Mouse (Mus musculus) adrenal gland, adult 2 months (tissue): ENCODE measurements around the gene Mat1a. TPM values are rescaled to one million over a fixed set of nuclear protein-coding genes. Genes with fewer than 3 reads are reported as not detected.

Experiments
- DNase-seq: peaks from one replicate; pipeline ENCODE4 v3.0.0; 2021
- polyA plus RNA-seq: library from polyadenylated mRNA; depleted of rRNA; stranded (reverse); fragments of >200 nt; gene quantifications from 2 replicates; pipeline ENCODE4 v1.2.3, GENCODE M21; 2012; rRNA removed
- total RNA-seq, 2 experiments: library from RNA; stranded (reverse); gene quantifications; 2 replicates each; pipeline ENCODE4 v1.2.3; 2021

Gene Mat1a
- total and polyA plus RNA-seq, 3 experiments = 0.22 to 5.4 (median 0.41) TPM

DNA sequence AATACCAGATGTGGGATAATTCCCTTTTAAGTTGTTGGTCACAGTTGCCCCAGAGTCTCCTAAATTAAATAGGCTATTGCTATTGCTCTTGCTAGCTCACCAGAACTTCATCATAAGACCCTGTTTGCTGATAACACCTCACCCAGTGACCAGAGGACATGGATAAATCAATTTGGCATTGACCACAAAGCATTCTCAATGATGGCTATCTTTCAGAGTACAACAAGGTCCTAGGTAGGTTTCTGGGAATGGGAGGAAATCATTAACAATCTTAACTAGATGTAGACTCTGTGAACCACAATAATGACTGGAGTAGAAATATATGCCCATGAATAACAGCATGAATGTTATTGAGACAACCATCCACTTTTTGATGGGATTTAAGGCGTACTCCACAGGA is 35.9 kb downstream of the Mat1a start:
- no peak for DNase-seq

DNA sequence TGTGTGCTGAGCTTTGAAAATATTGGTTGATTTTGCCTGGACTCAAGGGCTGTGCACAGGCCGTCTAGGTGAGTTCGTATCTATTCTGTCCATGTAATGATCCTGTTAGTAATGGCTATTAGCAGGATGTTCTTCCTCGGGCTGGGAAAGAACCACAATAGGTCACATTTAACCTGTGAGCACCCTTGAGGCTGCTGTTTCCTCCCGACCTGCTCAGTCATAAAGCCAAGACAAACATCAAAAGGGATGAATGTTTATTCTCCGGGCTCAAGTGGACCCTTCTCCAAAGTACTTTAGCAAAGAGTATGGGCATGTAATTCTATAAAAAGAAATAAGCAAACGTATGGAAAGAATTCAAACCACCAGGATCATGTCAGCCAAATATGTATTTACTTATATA is 41.2 kb downstream of the Mat1a start:
- no peak for DNase-seq

DNA sequence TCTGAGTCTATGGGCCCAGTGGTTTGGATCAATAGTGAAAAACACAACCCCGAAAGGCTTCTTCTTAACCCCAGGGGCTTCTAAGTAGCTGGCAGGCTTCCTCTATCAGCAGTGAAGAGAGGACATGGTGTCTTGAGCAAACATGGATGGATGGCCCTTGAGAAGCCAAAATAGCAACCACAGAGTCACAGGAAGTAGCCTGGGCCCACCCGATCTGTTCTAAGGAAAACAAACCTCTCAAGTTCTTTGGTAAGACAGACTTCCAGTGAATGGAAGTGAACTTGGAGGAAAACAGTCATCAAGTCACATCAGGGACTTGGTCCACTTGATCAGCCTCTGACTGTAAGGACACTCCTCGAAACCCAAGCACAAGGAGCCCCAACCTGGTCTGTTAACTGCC is 42.1 kb downstream of the Mat1a start:
- DNase-seq = no peak

DNA sequence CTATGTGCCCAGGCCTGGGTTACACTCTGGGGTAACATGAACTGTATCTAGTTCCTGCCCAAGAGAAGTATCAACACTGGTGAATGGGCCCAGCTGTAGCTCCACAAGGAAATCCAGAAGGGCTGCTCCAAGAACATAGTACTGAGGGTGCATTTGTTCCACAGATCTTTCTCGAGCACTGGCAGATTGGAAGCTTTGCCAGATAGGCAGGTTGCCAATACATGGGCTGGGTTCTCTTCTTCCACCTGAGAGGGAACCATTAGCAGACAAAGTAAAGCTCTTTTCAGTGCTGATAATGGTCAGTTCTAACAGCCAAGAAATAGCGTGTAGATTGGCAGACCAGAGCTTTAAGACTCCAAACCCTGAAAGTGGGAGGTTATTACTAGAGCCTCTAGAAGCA is 42.5 kb downstream of the Mat1a start:
- no peak for DNase-seq

DNA sequence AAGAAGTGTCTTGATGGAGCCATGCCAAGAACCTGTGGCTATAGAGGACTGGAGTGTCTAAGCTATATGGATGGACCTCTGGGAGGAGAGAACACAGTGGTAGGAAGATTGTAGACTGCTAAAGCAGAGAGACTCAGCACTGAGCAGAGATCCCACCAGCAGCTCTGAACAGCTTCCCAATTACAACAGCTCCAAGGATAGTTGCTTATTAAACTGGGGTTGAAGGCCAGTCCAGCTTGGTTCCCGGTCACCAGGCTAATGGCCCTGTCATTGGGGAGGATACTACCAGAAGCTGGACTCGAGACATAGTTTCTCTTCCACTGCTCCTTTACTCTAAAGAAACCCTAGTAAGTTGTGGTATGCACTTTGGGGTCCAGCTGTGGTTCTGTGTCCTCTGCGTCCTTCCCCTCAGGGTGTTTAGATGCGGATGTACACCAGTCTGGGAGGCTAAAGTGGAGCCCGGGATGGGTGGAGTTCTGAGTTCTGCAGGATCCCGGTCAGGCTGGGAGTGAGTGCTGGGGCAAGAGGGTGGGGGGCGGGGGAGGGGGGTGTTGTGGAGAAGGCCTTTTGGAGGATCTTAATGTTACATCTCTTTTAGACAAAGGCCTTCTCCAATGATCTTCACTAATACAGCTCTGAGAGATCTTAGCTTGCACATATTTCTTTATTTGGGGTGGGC is 46.5 kb downstream of the Mat1a start, which contains the start of gene Mbl1:
TSS of gene Mbl1 (plus strand) at position 239 of the 679 bp plus-strand sequence.
- no peak for DNase-seq

DNA sequence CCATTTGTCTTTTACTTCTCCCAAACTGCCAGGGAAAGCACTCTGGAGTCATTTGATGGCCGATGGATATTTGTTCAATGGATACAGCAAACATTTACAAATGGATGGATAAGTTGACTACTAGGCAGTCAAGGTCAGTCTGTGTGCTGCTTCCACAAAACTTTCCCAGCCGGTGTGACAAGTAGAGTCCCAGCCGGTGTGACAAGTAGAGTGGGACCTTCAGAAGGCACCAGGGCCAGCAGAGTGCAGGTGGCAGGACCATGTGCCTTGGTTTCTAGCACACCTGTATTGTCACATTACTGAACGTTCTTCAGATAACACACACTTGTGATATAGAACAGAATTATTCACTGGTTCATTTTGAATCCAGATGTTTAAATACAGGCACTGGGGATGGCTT is 55.2 kb downstream of the Mat1a start:
- no peak for DNase-seq

DNA sequence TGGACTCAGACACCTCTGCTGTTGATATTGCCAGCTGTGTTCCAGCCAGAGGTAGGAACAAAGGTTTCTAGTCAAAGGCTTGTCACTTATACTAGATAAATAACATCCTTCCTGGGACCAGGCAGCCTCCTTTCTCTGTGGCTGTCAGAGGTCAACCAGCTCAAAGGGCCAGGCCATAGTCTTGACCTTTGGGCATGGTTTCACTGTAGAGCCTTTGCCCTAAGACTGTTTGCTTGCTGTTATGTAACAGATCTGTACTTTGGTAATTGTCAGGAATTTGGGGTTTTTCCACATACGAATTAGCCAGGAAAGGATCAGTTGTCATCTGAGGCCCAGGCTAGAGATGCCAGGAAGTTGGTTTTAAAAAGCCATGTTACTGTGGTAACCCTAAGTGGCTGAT is 55.9 kb downstream of the Mat1a start:
- DNase-seq = peak; percentile 20

DNA sequence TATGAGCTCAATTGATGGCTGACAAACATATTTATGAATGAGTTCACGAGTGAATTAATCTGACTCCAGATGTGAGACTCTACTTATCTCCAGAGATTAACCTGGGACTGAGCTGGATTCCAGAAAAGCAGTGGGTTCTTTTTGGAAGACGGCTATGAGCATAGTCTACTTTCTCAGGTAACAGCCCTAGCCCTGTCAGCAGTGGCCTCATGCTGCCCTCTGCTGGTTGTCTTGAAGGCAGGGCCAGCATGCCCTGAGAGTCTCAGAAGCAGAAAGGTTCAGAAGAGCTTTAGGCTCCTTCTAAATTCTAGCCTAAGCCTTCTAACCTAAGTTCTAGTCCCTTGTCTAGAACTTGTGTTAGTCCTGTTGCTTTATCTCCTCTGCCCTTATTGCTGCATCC is 57.8 kb downstream of the Mat1a start:
- peak; percentile 58 for DNase-seq

DNA sequence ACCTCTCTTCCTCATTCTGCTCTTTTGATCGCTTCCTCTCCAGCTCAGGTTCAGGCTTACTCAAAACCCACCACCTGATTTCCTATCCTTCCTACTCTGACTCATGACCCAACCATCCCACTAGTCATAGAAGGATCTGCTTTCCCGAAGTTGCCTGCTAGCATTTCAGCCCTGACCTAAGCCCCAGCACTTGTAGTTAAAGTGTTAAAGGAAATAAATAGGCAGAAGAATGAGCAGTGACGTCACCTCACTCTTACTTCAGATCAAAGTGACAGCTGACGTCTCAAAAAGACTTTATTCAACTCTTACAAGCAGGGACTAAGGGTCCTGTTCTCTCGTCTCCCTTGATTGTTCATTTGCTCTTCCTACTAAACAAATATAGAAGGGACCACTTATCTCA is 62.4 kb downstream of the Mat1a start:
- no peak for DNase-seq

DNA sequence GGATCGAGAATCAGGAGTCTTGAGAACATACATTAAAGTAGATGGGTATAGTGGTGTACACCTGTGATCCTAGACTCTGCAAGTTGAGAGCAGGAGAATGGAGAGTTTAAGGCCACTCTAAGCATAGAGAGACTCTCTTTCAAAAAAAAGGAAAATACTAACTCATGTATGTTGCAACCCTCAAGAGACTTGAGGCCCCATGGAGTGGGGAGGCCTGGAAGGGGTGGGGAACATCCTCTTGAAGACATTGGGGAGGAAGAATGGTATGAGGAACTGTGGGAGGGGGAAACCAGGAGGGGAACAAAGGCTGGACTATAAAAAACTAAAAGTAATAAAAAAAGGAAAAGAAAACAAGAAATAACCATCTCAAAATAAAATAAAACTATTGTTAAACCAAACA is 63.7 kb downstream of the Mat1a start:
- DNase-seq = no peak

DNA sequence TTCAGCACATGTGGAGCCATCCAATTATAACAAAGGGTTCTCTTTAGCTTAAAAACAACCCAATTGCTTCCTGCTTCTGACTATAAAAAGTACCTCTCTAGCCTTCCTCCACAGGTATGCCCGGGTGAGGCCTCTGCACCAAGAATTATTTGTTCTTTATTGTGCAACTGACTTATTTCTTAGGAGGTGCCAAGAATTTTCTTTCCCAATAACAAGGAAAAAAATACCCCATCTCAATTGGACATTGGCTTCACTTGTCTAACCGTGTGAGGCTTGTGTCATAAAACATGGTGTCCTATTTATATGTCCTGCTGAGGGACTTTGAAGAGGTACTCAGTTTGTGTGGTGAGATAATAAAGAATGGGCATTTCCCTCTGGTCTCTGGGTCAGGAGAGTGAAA is 65.7 kb downstream of the Mat1a start:
- DNase-seq = no peak

Other genes with a start within 250 kb of the Mat1a start
- 1 to 10 TPM; 1.6 to 2.4 TPM for gene Sh2d4b, start 211.8 kb upstream of the Mat1a start, total RNA-seq
- 0.12 and 0.20 TPM in 2 replicates for gene Sh2d4b, start 211.8 kb upstream of the Mat1a start, polyA plus RNA-seq
- 10 to 100 TPM; 26.3 to 35.8 TPM for gene Tspan14, start 138.2 kb upstream of the Mat1a start, total RNA-seq
- 30.7 and 31.2 TPM in 2 replicates for gene Tspan14, start 138.2 kb upstream of the Mat1a start, polyA plus RNA-seq
- 100 to 1,000 TPM in 1 of 2 experiments, 10 to 100 TPM in 1; 98.0 to 158 TPM for gene Fam213a, start 91.2 kb upstream of the Mat1a start, total RNA-seq
- gene Fam213a, start 91.2 kb upstream of the Mat1a start, polyA plus RNA-seq = 26.2 and 36.3 TPM in 2 replicates
- 1 to 10 TPM in 1 of 2 experiments, under 1 TPM in 1; 0.61 to 1.0 TPM for gene Dydc2, start 35.8 kb upstream of the Mat1a start, total RNA-seq
- gene Dydc2, start 35.8 kb upstream of the Mat1a start, polyA plus RNA-seq = not detected in 2 replicates
- gene Dydc1, start 32.1 kb upstream of the Mat1a start, total RNA-seq = not detected
- gene Dydc1, start 32.1 kb upstream of the Mat1a start, polyA plus RNA-seq = not detected in 2 replicates
- gene Sftpa1, start 26.7 kb downstream of the Mat1a start, total RNA-seq = 1 to 10 TPM in 1 of 2 experiments, under 1 TPM in 1; 0.81 to 1.6 TPM
- gene Sftpa1, start 26.7 kb downstream of the Mat1a start, polyA plus RNA-seq = not detected in 2 replicates
- gene Mbl1, start 46.4 kb downstream of the Mat1a start, total RNA-seq = under 1 TPM in 1 of 2 experiments, not detected in 1; 0.49 TPM
- gene Mbl1, start 46.4 kb downstream of the Mat1a start, polyA plus RNA-seq = not detected in 2 replicates
- gene Sftpd, start 80.1 kb downstream of the Mat1a start, total RNA-seq = not detected
- not detected in 2 replicates for gene Sftpd, start 80.1 kb downstream of the Mat1a start, polyA plus RNA-seq
- not detected for gene Gm2832, start 173.8 kb downstream of the Mat1a start, total RNA-seq
- not detected in 2 replicates for gene Gm2832, start 173.8 kb downstream of the Mat1a start, polyA plus RNA-seq
- gene Gm5798, start 243.6 kb downstream of the Mat1a start, total RNA-seq = not detected
- not detected in 2 replicates for gene Gm5798, start 243.6 kb downstream of the Mat1a start, polyA plus RNA-seq